Mouse (Mus musculus) layer of hippocampus, adult 8-10 months (tissue): ENCODE measurements around the gene Xrra1. TPM values are rescaled to one million over a fixed set of nuclear protein-coding genes. Genes with fewer than 3 reads are reported as not detected.
"Not testable (repeated sequence)": the region's sequence is repeated elsewhere in the genome, so short reads cannot be mapped to it uniquely, and the experiment has no call there.

Source experiments
- DNase-seq, 2 experiments: peaks; one replicate each; pipeline ENCODE4 v3.0.0; 2022; ENCODE audit warnings: low spot score in 2 of 2
- total RNA-seq, 4 experiments: library from RNA; stranded (reverse); gene quantifications; 2 replicates each; pipeline ENCODE4 v1.2.4; 2022

Xrra1 gene
- 1 to 10 TPM in 3 of 4 experiments, under 1 TPM in 1; 0.57 to 1.6 (median 1.2) TPM for total RNA-seq

DNA sequence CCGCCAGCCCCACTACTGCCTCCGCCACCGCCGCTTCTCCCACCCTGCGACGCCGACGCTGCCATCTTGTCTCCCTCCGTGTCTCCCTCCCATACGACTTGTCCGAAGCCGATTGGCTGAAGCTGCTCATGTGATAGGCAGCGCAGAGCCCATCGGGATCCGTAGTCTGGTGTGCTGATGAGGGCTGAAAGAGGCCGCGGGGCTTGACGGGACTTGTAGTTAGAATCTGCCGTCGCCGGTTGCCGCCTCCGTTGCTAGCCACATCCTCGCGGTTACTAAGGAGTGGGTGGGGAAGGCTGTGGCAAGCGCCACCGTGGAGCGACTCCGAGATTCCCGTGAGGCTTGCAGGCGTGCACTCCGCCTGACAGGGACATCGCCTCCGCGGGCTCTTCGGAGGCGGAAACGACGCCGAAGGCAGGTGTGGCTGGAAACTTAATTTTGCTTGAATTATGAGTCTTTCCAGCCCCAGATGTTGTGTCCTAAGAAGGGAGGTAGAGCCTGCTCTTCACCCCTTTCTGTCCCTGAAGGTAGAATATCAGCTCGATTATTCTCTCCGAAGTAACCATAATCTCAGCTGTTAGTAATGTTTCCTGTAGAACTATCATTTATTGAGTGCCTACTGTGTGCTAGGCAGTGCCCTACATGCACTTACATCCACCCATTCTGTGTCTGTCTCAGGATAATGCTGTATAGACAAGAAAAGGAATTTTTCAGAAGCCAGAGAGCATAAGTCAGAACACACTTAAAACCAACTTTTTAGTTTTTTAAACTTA lies at the start of gene Xrra1:
Gene Xrra1 (plus strand): TSS at position 304 of the 773 bp plus-strand sequence.
- peak; percentile 98 to 99 for DNase-seq

- no peak for DNase-seq
Observed at GRCm38 (mm10) chr7:99810814-99811213, 48.1 kb upstream of the Xrra1 start.

DNA sequence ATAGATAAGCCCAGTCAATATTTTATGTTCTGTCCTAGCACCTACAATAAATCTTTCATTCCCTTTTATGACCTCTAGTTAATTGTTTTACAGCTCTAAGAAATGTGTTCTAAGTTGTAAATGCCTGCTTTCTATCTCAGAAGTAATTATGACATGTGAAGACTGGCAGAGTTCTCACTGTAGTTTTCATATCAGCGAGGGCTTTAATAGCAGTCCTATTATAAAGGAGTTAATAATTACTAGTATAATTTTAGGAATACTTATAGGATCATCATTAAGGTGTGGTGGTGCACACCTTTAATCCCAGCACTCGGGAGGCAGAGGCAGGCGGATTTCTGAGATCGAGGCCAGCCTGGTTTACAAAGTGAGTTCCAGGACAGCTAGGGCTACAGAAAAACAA lies 47.3 kb upstream of the Xrra1 start:
- DNase-seq = no peak

GRCm38 (mm10) chr7:99813394-99813793 lies 45.5 kb upstream of the Xrra1 start:
- DNase-seq = no peak

GRCm38 (mm10) chr7:99818181-99818725 lies 40.7 kb upstream of the Xrra1 start:
- DNase-seq = not testable (repeated sequence)

DNA sequence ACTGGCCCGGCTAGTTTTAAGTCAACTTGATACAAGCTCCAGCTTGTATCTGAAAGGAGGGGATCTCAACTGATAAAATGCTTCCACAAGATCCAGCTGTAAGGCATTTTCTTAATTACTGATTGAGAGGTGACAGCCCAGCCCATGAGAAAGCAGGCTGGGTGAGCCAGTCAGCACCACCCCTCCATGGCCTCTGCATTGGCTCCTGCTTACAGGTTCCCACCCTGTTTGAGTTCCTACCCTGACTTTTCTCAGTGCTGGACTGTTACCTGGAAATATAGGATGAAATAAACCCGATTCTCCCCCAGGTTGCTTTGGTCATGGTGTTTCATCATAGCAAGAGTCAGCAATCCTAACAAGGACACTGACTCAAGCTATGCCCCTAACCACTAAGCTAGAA lies 37.0 kb upstream of the Xrra1 start:
- DNase-seq = no peak

GRCm38 (mm10) chr7:99822426-99822825 lies 36.5 kb upstream of the Xrra1 start:
- DNase-seq = no peak

DNA sequence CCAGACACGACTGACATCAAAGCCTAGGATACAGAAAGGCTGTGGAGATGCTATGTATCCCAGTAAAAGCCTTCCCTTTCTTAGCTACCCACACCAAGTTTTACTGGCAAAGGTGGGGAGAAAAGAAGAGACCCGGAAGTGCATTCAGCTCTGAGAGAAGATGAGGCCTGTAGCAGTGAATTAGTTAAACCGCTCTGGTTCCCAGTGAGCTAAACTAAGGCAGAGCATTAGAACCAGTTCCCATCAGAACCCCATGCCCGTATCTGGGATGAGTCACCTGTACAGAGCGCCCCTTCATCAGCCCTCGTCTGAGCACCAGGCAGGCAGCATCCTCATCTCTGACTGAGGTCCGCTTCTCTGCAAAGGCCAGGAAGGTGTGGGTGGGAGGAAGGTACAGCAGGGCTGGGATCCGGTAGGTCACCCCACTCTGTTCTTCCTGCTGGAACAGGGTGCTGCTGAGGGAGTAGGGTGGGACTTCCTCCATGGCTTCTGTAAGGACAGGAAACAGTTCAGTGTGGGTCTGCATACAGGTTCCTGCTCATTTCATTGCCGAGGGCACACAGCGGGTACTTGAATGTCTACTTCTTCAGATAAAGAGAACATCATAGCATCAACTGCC lies 35.8 kb upstream of the Xrra1 start:
- DNase-seq = no peak

- DNase-seq = no peak
Observed at GRCm38 (mm10) chr7:99824649-99825483, 34.0 kb upstream of the Xrra1 start.

DNA sequence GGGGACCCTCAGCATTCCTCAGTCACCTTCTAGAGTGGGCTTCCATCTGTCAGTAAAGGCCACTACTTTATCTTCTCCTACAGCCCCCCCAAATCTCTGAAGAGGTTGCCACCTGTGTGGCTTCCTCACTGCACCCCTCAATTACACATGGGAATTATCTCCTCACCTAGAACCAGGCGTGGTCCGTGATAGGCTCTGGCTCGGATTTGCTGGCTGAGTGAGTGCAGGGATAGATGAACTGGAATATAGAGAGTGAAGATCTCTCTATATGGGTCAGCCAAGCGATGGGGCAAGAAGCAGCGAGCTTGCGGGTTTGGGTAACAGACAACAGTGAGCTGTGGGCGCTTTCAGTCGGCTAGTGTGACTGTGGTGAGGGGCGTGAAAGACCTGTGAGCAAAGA lies 33.4 kb upstream of the Xrra1 start:
- no peak for DNase-seq

GRCm38 (mm10) chr7:99826096-99826495 lies 32.8 kb upstream of the Xrra1 start:
- no peak for DNase-seq

DNA sequence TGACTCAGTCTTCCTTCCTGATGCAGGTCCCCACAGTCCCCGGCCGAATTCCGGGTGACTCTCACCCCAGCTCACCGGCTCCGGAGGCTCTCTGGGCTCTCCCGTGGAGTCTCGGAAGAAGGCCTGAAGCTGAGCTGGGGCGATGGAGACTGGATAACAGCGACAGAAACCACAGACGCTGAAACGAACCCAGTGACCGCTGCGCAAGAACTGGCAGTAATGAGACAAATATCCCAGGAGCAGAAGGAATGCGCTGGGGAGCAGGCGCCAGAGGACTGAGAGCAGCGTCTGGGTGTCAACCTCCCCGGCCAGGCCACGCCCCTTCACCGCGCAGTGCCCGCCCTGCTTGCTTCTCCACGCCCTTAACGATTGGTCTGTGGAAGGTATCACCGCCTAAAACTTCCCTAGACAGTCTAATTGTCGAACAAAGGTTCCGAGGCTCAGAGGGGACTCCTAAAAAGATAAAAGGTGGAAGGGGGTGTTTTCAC lies 30.8 kb upstream of the Xrra1 start, which contains the start of gene Neu3:
Gene Neu3 (minus strand): TSS at position 335 of the 488 bp plus-strand sequence.
- peak; percentile 78 to 87 for DNase-seq

DNA sequence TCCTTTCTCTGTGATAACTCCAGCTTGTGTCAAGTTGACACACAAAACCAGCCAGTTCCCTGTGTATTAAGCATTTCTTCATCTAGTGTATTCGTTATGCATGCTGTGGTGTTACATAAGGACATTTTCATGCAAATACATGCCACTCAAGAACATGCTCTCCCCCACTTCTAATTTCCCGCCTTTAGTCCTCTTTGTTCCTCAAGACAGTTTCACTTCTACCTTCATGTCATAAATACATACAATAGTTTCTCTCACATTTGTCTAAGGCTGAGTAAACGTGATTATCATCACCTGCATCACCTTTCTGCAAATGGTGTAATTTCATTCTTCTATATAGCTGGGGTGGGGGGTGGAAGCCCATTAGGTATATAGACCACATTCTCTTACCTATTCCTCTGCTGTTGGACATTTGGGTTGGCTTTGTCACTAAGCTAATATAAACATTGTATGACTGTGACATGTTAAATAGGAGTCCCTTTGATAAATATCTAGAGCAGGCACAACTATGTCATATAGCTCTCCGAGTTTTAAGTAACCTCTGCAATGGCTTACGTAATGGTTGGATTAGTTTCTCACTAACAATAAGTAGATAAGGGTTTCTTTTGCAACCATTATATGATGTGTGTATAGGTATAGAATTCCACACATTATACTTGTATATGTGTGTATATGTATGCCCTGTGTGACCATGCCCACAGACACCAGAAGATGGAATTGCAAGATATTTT lies 25.6 kb upstream of the Xrra1 start:
- no peak for DNase-seq

DNA sequence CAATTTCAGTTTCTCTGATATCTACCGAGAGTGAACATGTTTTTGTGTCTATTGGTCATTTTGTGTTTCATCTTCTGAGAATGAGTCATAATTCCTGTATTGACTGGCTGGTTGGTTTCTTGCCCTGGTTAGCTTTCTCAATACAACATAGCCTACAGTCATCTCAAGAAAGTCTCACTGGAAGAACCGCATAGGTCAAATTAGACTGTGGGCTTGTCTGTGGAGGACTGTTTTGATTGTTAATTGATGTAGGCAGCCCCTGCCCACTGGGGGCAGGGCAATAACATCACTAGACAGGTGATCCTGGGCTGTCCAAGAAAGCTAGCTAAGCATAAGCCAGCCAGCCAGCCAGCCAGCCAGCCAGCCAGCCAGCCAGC lies 25.1 kb upstream of the Xrra1 start:
- DNase-seq = no peak

- no peak for DNase-seq
Observed at GRCm38 (mm10) chr7:99834314-99834853, 24.5 kb upstream of the Xrra1 start.

DNA sequence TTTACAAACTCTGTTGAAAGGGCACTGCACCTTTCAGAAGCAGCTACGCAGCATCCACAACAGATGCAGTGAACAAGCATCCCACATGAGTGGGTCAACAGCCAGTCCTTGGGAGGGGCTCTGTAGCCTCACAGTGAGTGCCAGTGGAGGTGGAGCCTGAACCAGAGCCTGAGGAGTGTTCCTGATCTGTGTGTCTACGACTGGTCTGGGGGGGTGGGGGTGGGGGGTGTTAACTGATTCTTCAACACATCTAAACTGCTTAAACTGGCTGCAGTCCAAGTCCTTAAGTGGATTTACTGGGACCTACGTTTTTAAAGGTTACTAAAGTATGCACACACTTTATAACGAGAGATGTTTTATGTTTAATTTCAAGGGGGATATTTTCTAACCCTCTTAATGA lies 22.1 kb upstream of the Xrra1 start:
- DNase-seq = no peak

DNA sequence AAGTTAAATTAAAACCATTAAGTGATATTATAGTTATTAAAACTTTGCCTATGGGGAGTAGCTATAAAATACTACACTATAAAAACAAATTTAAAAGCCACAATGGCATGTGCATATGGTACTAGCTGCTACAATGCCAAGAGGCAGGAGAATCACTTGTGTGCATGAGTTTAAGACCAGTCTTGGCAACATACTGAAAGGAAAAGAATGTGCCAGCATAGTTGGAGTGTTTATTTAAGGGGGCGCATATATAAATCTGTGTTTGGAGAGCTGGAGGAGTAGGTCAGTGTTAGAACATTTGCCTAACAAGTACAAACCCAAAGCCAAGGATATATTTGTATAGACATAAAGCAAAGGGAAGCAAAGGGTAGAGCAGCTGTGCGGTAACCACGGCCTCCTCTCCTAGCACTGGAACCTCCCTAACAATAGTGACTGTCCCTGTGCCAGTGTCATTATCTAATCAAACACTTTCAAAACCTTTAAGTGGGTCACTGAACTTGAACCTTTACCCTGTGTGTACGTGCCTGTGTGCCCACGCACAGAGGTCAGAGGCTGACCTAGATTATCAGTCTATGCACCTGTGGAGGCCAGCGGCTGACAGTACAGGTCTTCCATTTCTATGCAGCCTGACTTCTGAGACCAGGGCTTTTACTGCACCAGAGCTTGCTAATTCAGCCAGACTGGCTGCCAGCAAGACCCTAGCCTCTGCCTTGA lies 21.4 kb upstream of the Xrra1 start:
- DNase-seq = no peak

- DNase-seq = no peak
Observed at GRCm38 (mm10) chr7:99838241-99838640, 20.7 kb upstream of the Xrra1 start.

DNA sequence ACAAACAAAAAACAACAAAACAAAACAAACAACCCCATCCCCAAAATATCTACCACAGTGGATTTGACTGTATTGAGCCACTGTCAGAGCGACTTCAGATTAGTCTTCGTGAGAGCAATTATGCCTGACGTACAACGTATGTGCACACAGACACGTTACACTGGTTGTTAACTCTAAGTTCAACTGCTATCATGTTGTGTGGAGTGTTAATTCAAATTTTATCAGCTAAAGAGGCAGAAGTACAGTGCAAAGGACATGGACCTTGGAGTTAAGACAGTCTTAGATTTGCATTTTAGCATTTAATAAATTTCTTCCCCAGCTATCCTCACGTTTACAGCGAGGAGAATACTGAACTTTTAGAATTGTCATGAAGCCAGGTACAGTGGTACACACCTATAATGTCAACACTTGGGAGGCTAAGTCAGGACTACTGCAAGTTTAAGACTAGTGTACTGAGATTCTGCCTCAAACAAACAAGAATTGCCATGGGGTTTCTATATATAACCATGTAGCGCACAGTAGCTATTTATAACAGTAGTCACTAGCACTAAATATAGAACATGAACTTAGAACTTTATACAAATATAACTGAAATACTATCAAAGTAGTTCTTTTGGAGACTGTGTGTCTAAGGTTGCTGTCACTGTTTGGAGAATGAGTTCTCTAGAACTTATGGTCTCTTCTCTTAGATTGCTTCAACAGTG lies 13.2 kb upstream of the Xrra1 start:
- no peak for DNase-seq
